Mouse (Mus musculus) brain, adult 10 weeks (tissue): ENCODE data around the gene Snrk. TPM values are rescaled to one million over a fixed set of nuclear protein-coding genes. Genes with fewer than 3 reads are reported as not detected.

Source experiments
- polyA plus RNA-seq: library from polyadenylated mRNA; stranded (reverse); fragments of 350-450 nt; fragmentation: Illumina TruSeq; extraction: RNeasy Lipid Tissue Mini Kit (QIAGEN cat#74804); gene quantifications from one replicate; pipeline ENCODE4 v1.2.3, GENCODE M21; 2015; ENCODE audit warnings: low read depth, low replicate concordance

Snrk gene
- polyA plus RNA-seq: 69.7 TPM

DNA sequence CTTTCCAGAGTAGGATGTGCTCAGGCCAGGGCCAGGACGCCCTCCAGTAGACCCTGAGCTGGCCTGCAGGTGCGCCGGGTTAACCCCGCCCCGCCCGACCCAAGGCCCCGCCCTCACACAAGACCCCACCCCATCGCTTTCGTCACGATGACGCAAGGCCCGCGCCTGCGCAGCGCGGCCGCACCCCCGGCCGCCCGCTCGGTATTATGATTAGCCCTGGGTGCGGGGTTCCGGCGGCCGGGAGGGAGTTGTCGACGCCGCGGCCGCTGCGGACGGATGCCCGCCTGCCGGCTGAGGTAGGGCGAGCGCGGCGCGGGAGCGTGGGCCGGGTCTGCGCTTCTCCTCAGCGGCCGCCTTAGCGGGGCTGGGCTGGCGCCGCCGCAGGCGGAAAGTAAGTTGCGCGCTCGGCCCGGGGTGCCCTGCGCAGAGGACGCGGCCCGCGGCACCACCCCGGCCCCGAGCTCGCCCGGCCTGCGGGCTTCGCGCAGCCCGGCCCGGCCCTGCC is at the start of gene Snrk:
Gene Snrk, plus strand, starts transcription at position 155 of the 505 bp plus-strand sequence.

Other genes with a start within 250 kb of the Snrk start
- 4.1 TPM for gene Ackr2, start 218.9 kb upstream of the Snrk start, polyA plus RNA-seq
- not detected for gene Cyp8b1, start 201.0 kb upstream of the Snrk start, polyA plus RNA-seq
- 4.8 TPM for gene Fam198a, start 166.3 kb upstream of the Snrk start, polyA plus RNA-seq
- gene Pomgnt2, start 120.2 kb upstream of the Snrk start, polyA plus RNA-seq: 34.9 TPM
- 18.2 TPM for gene Ano10, start 177.2 kb downstream of the Snrk start, polyA plus RNA-seq
- gene Abhd5, start 234.3 kb downstream of the Snrk start, polyA plus RNA-seq: 27.8 TPM